Mouse (Mus musculus): ENCODE measurements around the gene Slc50a1. TPM values are rescaled to one million over a fixed set of nuclear protein-coding genes. Genes with fewer than 3 reads are reported as not detected.

Gene Slc50a1
- polyA plus RNA-seq, 2 experiments: 16.5 to 18.7 TPM

DNA sequence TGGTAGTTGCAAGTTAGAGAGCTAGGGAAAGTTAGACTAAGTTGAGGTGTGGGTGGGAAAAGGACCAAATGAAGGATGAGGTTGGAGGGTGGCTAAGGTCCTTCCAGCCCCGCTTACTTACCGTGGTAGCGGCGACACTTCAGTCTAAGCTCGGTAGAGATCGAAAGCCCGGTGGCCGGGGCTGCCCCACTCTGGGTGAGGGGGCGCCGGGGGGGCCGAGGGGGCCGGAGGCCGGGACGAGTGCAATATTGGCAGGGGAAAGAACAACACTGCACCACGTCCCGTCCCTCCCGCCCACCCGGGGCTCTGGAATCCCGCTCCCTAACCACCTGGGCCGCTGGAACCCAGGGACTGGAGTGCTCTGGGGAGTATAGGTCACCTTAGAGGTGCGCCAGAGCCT is 43.5 kb downstream of the Slc50a1 start, which contains the start of gene Mtx1:
Gene Mtx1, minus strand, starts transcription at position 189 of the 400 bp plus-strand sequence.
- peaks cover 38% of the 10 kb centered on the region for H3K27me3 ChIP-seq (ENCODE audit: control insufficient read depth, insufficient read depth, low read length)
- no peak within 1 kb of the TSS for H3K9ac ChIP-seq (replicated peaks)
- peak within 1 kb of the TSS in 1 of 2 experiments; percentile 43; a peak in 3 of 4 replicates for H3K4me3 ChIP-seq (ENCODE audit: insufficient read depth in 1 of 2, low read depth in 2 of 2, low read length in 2 of 2)
- no peak within 1 kb of the TSS for H3K27ac ChIP-seq
- H3K4me1 ChIP-seq (replicated peaks; ENCODE audit: control insufficient read depth in 2 of 2, insufficient read depth in 2 of 2, low read length in 1 of 2): peaks cover 0 to 5% of the 10 kb centered on the region in 2 experiments; a peak in 1 of 4 replicates
- H3K9me3 ChIP-seq (ENCODE audit: control insufficient read depth, low read length): no peaks in the 10 kb centered on the region
- ATAC-seq (ENCODE audit: insufficient read depth) (peak; percentile 4; the same call in 1 of the 2 replicates), DNase-seq (ENCODE audit: low read depth in 3 of 3, low spot score in 3 of 3) (no peak)
- WGBS (ENCODE audit: insufficient replicate concordance): 15% methylated on average over 20 of the region's 21 CpGs
- peak within 1 kb of the TSS; percentile 62 for H3K4me2 ChIP-seq (ENCODE audit: low read depth)
- no peaks in the 10 kb centered on the region for H3K36me3 ChIP-seq (replicated peaks; ENCODE audit: control insufficient read depth, insufficient read depth, low read depth)
- TF ChIP-seq CTCF (IDR thresholded peaks at IDR 0.05; ENCODE audit: low read depth): no peak
- TF ChIP-seq EP300 (IDR thresholded peaks at IDR 0.05; ENCODE audit: low read depth): no peak

DNA sequence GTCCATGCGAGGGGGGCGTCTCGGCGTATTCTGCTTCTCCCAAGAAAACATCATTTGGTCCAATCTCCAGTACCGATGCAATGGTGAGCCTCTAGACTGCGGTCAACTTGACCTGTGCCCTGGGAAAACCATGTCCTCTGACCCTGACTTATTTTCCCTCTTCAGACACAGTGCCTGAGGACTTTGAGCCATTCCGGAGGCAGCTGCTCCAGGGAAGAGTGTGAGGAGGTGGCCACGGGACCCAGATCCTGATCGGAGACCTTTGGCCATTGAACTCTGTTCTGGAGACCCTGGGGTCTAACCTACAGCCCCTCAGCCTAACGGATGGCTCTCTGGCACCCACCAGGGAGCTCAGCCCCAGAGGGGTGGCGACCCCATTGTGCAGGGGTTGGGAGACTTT is 44.0 kb downstream of the Slc50a1 start:
- no peak overlapping the region for H3K4me3 ChIP-seq (ENCODE audit: insufficient read depth in 1 of 2, low read depth in 2 of 2, low read length in 2 of 2)
- TF ChIP-seq EP300 (IDR thresholded peaks at IDR 0.05; ENCODE audit: low read depth) (no peak), CTCF (IDR thresholded peaks at IDR 0.05; ENCODE audit: low read depth) (no peak)
- no peak overlapping the region for H3K9ac ChIP-seq (replicated peaks)
- H3K9me3 ChIP-seq (ENCODE audit: control insufficient read depth, low read length): no peaks in the 10 kb centered on the region
- ATAC-seq (ENCODE audit: insufficient read depth) (no peak), DNase-seq (ENCODE audit: low read depth in 3 of 3, low spot score in 3 of 3) (no peak)
- H3K36me3 ChIP-seq (replicated peaks; ENCODE audit: control insufficient read depth, insufficient read depth, low read depth): no peaks in the 10 kb centered on the region
- no peak overlapping the region for H3K27ac ChIP-seq
- 43% methylated on average over 11 of the region's 11 CpGs for WGBS (ENCODE audit: insufficient replicate concordance)
- peaks cover 0 to 5% of the 10 kb centered on the region in 2 experiments; a peak in 1 of 4 replicates for H3K4me1 ChIP-seq (replicated peaks; ENCODE audit: control insufficient read depth in 2 of 2, insufficient read depth in 2 of 2, low read length in 1 of 2)
- H3K4me2 ChIP-seq (ENCODE audit: low read depth): no peak overlapping the region
- H3K27me3 ChIP-seq (ENCODE audit: control insufficient read depth, insufficient read depth, low read length): peaks cover 38% of the 10 kb centered on the region

DNA sequence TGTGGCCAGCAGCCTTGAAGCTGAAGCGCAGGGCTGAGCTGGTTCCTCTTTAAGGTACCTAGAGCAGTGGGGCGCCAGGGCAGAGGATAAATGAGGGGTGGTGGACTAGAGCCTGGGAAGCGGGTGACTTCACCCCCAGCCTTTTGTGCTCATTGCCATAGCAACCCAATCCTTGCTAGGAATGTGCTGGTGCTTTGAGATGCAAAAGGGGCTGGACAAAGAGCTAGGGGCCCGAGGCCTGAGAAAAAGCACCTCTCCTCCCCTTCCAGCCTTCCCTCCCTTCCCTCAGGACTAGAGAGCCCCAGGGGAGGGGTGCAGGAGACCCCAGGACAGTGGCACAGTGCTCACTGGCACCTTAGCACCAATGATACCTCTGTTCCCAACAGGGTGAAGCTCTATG is 44.5 kb downstream of the Slc50a1 start:
- Histone ChIP-seq H3K4me3 (ENCODE audit: insufficient read depth in 1 of 2, low read depth in 2 of 2, low read length in 2 of 2) (no peak overlapping the region), H3K9ac (replicated peaks) (no peak overlapping the region), H3K27ac (no peak overlapping the region), H3K36me3 (replicated peaks; ENCODE audit: control insufficient read depth, insufficient read depth, low read depth) (no peaks in the 10 kb centered on the region), H3K4me1 (replicated peaks; ENCODE audit: control insufficient read depth in 2 of 2, insufficient read depth in 2 of 2, low read length in 1 of 2) (peaks cover 0 to 5% of the 10 kb centered on the region in 2 experiments; a peak in 1 of 4 replicates), H3K9me3 (ENCODE audit: control insufficient read depth, low read length) (no peaks in the 10 kb centered on the region), H3K27me3 (ENCODE audit: control insufficient read depth, insufficient read depth, low read length) (peaks cover 38% of the 10 kb centered on the region), H3K4me2 (ENCODE audit: low read depth) (no peak overlapping the region)
- 27% methylated on average over 4 of the region's 4 CpGs for WGBS (ENCODE audit: insufficient replicate concordance)
- TF ChIP-seq EP300 (IDR thresholded peaks at IDR 0.05; ENCODE audit: low read depth): no peak
- TF ChIP-seq CTCF (IDR thresholded peaks at IDR 0.05; ENCODE audit: low read depth): no peak
- ATAC-seq (ENCODE audit: insufficient read depth) (no peak), DNase-seq (ENCODE audit: low read depth in 3 of 3, low spot score in 3 of 3) (no peak)

DNA sequence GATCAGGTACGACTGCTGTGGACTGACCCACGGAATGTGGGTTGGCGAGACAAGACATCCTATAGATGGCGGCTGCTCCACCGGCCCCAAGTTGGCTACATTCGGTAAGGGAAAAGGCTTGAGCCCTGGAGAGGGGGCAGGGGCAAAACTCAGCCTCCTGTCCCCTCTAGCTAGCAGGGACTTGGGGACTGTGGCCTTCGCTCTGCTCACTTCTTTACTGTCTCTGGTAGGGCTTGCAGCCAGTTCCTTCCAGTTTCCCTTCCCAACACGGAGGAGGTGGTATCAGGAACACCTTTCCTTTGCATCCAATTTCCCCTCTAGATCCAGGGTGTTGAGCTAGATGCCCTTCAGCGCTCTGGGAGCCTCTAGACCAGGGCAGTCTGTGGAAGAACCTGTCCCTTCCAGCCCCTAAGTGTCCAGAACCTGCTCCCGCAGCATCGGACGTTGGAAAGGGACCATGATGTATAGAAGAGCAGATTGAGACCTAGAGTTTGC is 45.0 kb downstream of the Slc50a1 start:
- H3K4me2 ChIP-seq (ENCODE audit: low read depth): no peak overlapping the region
- ATAC-seq (ENCODE audit: insufficient read depth) (no peak), DNase-seq (ENCODE audit: low read depth in 3 of 3, low spot score in 3 of 3) (no peak)
- 57% methylated on average over 12 of the region's 12 CpGs for WGBS (ENCODE audit: insufficient replicate concordance)
- H3K4me3 ChIP-seq (ENCODE audit: insufficient read depth in 1 of 2, low read depth in 2 of 2, low read length in 2 of 2): no peak overlapping the region
- H3K36me3 ChIP-seq (replicated peaks; ENCODE audit: control insufficient read depth, insufficient read depth, low read depth): no peaks in the 10 kb centered on the region
- no peak overlapping the region for H3K27ac ChIP-seq
- no peaks in the 10 kb centered on the region for H3K9me3 ChIP-seq (ENCODE audit: control insufficient read depth, low read length)
- H3K4me1 ChIP-seq (replicated peaks; ENCODE audit: control insufficient read depth in 2 of 2, insufficient read depth in 2 of 2, low read length in 1 of 2): peaks cover 0 to 5% of the 10 kb centered on the region in 2 experiments; a peak in 1 of 4 replicates
- TF ChIP-seq CTCF (IDR thresholded peaks at IDR 0.05; ENCODE audit: low read depth): no peak
- no peak for TF ChIP-seq EP300 (IDR thresholded peaks at IDR 0.05; ENCODE audit: low read depth)
- no peak overlapping the region for H3K9ac ChIP-seq (replicated peaks)
- H3K27me3 ChIP-seq (ENCODE audit: control insufficient read depth, insufficient read depth, low read length): peaks cover 36% of the 10 kb centered on the region

DNA sequence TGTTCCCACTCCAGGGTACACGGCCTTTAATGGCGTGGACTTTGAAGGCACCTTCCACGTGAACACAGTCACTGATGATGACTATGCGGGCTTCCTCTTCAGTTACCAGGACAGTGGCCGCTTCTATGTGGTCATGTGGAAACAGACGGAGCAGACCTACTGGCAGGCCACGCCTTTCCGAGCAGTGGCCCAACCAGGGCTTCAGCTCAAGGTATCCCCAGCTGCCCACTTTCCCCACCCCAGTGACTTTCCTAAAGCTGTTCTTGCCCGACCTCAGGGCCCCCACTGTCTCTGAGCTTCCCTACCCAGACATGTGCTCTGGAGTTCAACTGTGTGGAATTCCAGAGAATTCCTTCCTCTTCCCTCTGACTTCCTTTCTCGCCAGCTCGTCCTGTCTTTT is 45.6 kb downstream of the Slc50a1 start:
- DNase-seq (ENCODE audit: low read depth in 3 of 3, low spot score in 3 of 3) (no peak), ATAC-seq (ENCODE audit: insufficient read depth) (no peak)
- peaks cover 36% of the 10 kb centered on the region for H3K27me3 ChIP-seq (ENCODE audit: control insufficient read depth, insufficient read depth, low read length)
- no peaks in the 10 kb centered on the region for H3K36me3 ChIP-seq (replicated peaks; ENCODE audit: control insufficient read depth, insufficient read depth, low read depth)
- H3K9ac ChIP-seq (replicated peaks): no peak overlapping the region
- no peak overlapping the region for H3K4me2 ChIP-seq (ENCODE audit: low read depth)
- peaks cover 0 to 5% of the 10 kb centered on the region in 2 experiments; a peak in 1 of 4 replicates for H3K4me1 ChIP-seq (replicated peaks; ENCODE audit: control insufficient read depth in 2 of 2, insufficient read depth in 2 of 2, low read length in 1 of 2)
- TF ChIP-seq EP300 (IDR thresholded peaks at IDR 0.05; ENCODE audit: low read depth) (no peak), CTCF (IDR thresholded peaks at IDR 0.05; ENCODE audit: low read depth) (no peak)
- H3K27ac ChIP-seq: no peak overlapping the region
- 65% methylated on average over 11 of the region's 11 CpGs for WGBS (ENCODE audit: insufficient replicate concordance)
- H3K4me3 ChIP-seq (ENCODE audit: insufficient read depth in 1 of 2, low read depth in 2 of 2, low read length in 2 of 2): no peak overlapping the region
- no peaks in the 10 kb centered on the region for H3K9me3 ChIP-seq (ENCODE audit: control insufficient read depth, low read length)
